Mouse (Mus musculus) layer of hippocampus, postnatal 10 days (tissue): ENCODE measurements around the gene Etv6. TPM values are rescaled to one million over a fixed set of nuclear protein-coding genes. Genes with fewer than 3 reads are reported as not detected.

Experiments
- DNase-seq, 2 experiments: peaks; one replicate each; pipeline ENCODE4 v3.0.0; 2021; ENCODE audit warnings: low spot score in 2 of 2
- total RNA-seq, 2 experiments: library from RNA; stranded (reverse); gene quantifications; 2 replicates each; pipeline ENCODE4 v1.2.3; 2021

The Etv6 gene
- total RNA-seq, 2 experiments from 2014 or later, result 12.0 to 13.8 TPM

DNA sequence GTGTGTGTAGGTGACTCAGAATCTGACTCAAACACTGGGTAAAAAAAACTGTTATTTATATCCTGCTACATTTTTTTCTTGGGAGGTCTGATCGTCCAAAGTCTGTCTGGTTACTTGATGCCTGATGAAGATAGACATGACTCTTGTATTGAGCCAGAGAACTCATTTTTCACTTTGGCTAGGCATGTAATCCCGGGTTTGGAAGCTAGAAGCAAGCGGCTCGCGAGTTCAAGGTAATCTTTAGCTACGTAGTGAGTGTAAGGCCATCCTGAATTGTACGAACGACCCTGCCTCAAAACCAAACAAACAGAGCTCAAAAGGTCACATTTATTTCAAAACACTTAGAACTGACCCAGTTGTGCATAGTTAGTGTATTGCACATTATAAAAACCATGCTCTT lies 128.9 kb downstream of the Etv6 start:
- DNase-seq, result no peak

DNA sequence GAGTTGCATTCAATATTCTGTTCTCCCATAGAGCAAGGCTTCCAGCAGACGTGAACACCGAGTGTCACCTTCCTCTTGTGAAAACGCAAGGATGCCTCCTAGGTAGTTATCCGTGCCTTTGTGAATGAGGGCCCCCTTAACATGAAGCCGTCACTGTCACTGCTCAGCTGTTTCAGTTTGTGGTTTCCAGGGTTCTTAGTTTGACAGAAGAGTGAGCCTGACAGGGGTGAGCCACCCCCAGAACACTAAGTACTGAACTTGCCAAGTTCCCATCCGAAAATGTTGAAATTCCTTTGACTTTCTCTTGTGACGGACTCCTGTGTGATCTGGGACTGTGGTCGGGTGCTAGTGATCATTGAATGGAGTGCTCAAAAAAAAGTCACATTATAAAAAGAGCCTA lies 129.5 kb downstream of the Etv6 start:
- DNase-seq, result no peak

- DNase-seq, result no peak
These were observed 132.5 kb downstream of the Etv6 start for GRCm38 (mm10) chr6:134167963-134168362.

GRCm38 (mm10) chr6:134168799-134169198 lies 133.3 kb downstream of the Etv6 start:
- DNase-seq, result no peak

DNA sequence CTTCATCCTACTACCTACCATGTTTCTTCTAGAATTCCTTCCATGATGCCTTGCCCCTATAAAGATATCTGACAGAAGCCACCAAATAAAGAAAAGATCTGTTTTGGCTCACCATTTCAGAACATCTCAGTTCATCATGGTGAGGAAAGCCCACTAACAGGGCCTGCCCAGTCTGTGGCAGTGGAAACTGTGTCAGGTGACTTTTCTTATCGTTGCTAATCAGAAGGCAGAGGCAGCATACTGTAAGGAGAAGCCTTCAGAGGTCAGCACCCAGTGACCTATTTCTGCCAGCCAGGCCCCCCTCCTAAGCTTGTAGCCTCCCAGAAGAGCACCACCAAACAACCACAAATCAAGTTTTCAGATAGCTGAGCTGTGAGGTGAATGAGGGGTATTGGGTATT lies 135.7 kb downstream of the Etv6 start:
- DNase-seq, result no peak

GRCm38 (mm10) chr6:134171906-134172728 lies 136.6 kb downstream of the Etv6 start:
- no peak for DNase-seq

DNA sequence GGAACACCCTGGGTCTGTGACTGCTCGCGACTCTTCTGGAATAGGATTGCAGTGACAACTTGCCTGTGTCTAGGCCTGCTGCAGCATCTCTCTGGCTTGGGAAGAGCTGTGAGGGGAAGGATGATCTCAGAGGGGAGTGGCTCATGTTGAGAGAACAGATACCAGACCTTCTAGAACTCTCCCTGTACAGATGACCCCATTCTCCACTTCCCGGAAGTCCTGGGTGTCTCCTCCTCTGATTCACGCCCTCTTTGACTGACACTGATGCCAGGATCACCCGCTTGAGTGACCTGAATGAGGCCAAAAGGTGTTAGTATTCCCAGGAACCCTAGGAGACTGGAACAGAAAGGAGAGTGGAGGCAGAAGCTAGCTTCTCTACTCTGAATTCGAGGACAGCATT lies 137.9 kb downstream of the Etv6 start:
- no peak for DNase-seq

GRCm38 (mm10) chr6:134175059-134175458 lies 139.6 kb downstream of the Etv6 start:
- no peak for DNase-seq

DNA sequence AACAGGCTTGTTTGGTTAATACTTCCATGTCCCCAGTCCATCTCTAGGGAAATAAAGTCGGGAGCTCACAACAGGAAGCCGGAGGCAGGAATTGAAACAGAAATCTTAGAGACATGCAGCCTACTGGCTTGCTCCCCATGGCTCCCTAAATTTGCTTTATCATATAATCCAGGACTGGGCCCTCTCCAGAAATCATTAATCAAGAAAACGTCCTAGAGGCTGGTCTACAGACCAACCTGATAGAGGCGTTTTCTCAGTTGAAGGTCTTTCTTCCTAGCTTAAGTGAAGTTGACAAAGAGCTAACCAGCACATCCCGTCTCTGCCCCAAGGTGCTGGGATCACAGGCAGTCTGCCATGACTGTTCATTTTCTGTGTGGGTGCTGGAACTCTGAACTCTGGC lies 141.7 kb downstream of the Etv6 start:
- DNase-seq, result no peak

DNA sequence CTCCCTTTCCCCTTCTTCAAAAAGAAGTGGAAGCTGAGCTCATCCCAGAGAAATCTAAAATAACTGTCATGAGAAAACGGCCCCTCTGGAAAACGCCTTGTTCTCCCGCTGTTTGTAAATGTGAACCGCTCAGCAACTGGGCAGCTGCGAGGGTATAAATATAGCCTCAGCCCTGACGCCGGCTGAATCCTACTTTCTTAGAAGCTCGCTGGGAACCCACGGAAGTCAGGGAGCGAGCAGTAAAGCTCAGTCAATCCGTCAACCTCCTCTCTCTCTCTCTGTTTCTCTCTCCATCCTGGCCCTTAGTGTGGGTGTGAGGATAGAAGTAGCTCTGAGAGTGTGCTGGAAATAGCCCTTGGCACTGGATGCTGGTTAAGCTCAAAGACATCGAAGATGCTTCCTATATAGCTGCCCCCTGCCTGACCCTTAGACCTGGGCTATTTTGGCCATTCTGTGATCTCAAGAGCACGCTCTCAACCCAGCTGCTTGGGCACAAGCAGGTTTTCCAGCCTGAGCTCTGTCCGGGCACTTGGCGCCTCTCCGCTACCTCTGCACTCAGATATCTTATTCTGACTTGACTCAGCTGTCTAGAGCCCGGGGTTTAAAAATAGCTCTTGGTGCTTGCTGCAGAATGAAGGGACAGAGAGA lies 146.9 kb downstream of the Etv6 start:
- no peak for DNase-seq

DNA sequence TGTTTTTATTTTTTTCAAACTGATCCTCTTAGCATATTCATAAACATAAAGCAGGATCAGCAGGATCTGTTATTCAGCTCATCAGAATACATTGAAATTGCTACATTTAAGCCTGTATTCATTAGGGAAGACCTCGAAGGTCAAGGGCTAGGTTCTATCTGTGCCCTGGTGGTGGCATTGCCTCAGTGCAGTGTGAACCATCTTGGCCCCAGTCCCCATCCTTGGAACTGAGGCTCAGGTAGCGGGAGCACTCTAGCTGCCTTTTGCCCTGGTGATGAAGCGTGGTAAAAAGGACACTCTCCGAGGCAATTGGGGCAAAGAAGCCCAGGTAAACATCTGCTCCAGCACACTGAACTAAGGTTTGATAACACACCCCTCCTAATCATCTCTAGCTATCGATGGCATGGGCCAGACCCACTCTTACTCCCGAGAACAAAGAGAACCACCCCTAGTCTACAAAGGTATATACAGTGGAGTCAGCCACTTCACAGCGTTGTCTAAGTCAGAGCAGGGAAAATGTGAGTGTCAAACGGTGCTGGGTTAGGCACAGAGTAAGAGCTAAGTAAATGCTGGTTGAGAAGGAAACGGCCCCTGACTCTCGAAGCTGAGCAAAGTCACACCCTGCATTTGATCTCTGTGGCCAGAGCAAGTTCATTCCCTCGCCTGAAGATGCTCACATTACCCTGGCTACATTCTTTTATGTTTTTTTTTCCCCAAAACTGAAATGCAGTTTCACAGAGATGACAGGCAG lies 148.3 kb downstream of the Etv6 start:
- no peak for DNase-seq

DNA sequence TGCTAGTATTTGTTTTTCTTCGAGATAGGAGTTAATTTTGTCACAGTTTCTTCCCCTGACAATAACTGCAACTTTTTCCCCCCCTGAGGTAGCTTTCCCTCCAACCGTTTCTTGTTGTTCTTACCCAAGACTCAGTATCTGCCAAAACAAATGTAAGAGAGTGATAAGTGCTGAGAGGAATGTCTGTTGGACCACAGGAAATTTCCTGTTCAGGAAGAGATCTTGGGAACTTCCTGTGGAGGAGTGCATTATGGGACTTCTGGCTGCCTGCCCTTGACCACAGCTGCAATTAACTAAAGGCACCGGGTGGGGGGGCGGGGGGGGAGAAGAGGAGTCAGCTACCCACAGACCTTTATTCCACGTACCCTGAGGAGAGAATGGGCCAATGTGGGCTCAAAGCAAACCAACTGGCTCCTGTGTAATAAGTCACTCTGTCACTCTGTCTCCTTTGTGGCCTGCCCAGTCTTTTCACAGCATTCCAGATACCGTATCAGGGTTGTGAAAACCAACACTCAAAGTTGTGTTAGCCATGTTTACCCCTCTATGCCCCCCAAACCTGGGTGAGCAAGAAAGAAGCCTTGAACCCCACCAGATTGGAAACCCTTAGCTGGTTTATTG lies 150.9 kb downstream of the Etv6 start:
- DNase-seq, result no peak

- DNase-seq, result no peak
These were observed 153.2 kb downstream of the Etv6 start for GRCm38 (mm10) chr6:134188719-134189118.

DNA sequence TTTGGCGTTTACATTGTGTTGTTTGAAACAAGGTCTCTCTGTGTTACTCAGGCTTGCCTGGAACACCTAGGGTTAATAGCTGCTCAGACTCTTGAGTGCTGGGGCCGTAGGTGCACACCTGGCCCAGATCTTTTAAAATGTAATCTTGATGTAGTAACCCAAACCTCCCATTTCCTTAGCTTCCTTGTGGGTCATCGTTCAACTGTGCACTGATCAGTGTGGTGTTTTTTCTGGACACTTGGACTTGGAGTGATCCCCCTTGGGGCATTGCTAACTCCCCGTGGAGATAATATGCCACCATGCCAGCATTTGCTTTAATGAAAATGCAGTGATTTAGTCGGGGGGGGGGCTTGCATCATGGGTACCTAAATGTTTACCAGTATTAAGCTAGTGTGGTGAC lies 153.7 kb downstream of the Etv6 start:
- DNase-seq, result no peak

GRCm38 (mm10) chr6:134189575-134190132 lies 154.2 kb downstream of the Etv6 start:
- no peak for DNase-seq

GRCm38 (mm10) chr6:134190597-134191278 lies 155.2 kb downstream of the Etv6 start:
- DNase-seq, result no peak

DNA sequence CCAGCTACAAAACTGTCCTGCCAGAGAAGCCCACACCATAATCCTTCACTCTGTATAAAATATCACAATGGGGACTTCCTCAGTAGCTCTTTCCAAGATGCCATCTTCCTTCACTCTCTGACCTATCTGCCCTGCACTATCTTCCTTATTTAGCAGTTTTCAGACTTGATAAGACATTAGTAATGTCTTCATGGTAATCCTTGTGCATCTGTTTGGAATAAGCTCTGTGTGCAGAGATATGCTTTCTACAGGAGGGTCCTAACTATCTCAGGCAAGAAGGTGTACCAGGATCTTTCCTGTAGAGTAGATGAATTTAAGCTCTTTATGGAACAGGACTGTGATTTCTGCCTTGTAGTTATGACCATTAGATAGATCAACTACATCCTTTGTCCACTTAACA lies 157.2 kb downstream of the Etv6 start:
- DNase-seq, result no peak

GRCm38 (mm10) chr6:134199895-134200294 lies 164.4 kb downstream of the Etv6 start:
- no peak for DNase-seq

DNA sequence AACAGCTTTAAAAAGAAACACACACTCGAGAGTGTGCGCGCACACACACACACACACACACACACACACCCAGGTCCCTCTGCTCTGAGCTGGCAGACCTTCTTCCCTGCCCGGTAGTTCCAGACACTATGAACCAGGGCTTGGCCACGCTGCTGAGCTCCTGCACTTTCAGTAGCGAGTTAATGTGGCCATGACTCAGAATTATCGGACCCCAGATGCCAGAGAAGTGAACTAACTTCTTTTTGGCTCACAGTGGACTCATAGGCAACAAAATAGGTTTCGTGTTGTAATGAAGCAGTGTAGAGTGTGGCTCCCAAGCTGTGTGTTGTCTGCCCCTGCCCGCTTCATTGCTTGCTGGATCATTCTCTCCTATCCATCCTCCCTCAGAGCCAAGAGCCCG lies 165.1 kb downstream of the Etv6 start:
- DNase-seq, result no peak

DNA sequence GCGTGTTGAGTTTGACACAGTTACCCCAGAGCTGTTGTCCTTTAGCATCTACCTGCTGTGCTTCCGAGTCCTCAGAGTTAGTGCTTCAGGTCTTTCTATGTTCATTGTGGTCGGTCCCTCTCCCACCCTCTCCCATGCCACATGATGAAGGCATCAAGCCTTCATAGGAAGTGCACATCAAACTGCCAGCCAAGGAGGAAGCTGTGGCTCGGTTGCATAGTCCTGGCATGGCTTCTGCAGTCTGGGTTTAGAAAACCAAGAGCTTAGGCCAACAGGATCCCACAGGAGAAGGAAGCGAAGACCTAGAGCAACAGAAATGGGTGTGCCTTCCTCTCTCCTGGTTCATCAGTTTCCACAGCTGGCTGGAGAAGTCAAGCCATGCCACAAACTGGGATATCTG lies 166.7 kb downstream of the Etv6 start:
- DNase-seq, result no peak

DNA sequence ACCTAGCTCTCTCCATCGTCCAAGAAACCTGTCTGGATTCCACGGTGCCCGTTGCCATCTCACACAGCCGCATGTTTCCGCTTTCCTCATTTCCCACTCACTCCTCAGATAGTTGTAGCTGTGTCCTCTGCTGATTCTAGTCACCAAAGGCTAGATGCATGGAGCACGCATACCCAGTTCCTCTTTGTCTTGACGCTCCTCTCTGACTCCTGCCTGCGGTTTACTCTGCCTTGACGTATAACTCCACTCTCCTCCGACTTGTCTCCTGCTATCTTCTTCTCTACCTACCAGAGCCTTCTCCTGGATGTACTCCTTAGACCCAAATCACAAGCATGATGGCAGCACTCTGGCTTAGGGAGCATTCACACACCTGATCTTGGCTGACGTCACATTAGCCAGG lies 169.7 kb downstream of the Etv6 start:
- no peak for DNase-seq
